Mouse (Mus musculus): ENCODE results near the gene Pitpnc1.

Pitpnc1 gene

GRCm38 (mm10) chr11:107238506-107238905, 232.0 kb downstream of the Pitpnc1 start:
- no peak for DNase-seq (ENCODE audit: low read depth, low spot score)

- peak; percentile 78 for DNase-seq (ENCODE audit: low read depth, low spot score)
Observed at GRCm38 (mm10) chr11:107237532-107237931, 233.0 kb downstream of the Pitpnc1 start.

GRCm38 (mm10) chr11:107233252-107233890, 237.1 kb downstream of the Pitpnc1 start:
- no peak for DNase-seq (ENCODE audit: low read depth, low spot score)

GRCm38 (mm10) chr11:107230128-107230527, 240.4 kb downstream of the Pitpnc1 start:
- DNase-seq (ENCODE audit: low read depth, low spot score), result no peak

GRCm38 (mm10) chr11:107226431-107226830, 244.1 kb downstream of the Pitpnc1 start:
- no peak for DNase-seq (ENCODE audit: low read depth, low spot score)

GRCm38 (mm10) chr11:107226013-107226412, 244.5 kb downstream of the Pitpnc1 start:
- no peak for DNase-seq (ENCODE audit: low read depth, low spot score)

- DNase-seq (ENCODE audit: low read depth, low spot score), result no peak
Observed at GRCm38 (mm10) chr11:107225301-107225700, 245.2 kb downstream of the Pitpnc1 start.

- DNase-seq (ENCODE audit: low read depth, low spot score), result no peak
Observed at GRCm38 (mm10) chr11:107223667-107224214, 246.8 kb downstream of the Pitpnc1 start.

GRCm38 (mm10) chr11:107223169-107223561, 247.3 kb downstream of the Pitpnc1 start:
- no peak for DNase-seq (ENCODE audit: low read depth, low spot score)

GRCm38 (mm10) chr11:107222531-107223168, 247.8 kb downstream of the Pitpnc1 start:
- no peak for DNase-seq (ENCODE audit: low read depth, low spot score)

GRCm38 (mm10) chr11:107215111-107215510, 255.4 kb downstream of the Pitpnc1 start:
- no peak for DNase-seq (ENCODE audit: low read depth, low spot score)

GRCm38 (mm10) chr11:107213745-107214144, 256.8 kb downstream of the Pitpnc1 start:
- no peak for DNase-seq (ENCODE audit: low read depth, low spot score)

GRCm38 (mm10) chr11:107209818-107210217, 260.7 kb downstream of the Pitpnc1 start:
- no peak for DNase-seq (ENCODE audit: low read depth, low spot score)

- DNase-seq (ENCODE audit: low read depth, low spot score), result no peak
Observed at GRCm38 (mm10) chr11:107201773-107202172, 268.7 kb downstream of the Pitpnc1 start.

GRCm38 (mm10) chr11:107199281-107199680, 271.2 kb downstream of the Pitpnc1 start:
- no peak for DNase-seq (ENCODE audit: low read depth, low spot score)

- DNase-seq (ENCODE audit: low read depth, low spot score), result no peak
Observed at GRCm38 (mm10) chr11:107195334-107195733, 275.2 kb downstream of the Pitpnc1 start.

- no peak for DNase-seq (ENCODE audit: low read depth, low spot score)
Observed at GRCm38 (mm10) chr11:107190376-107190775, 280.1 kb downstream of the Pitpnc1 start.

- DNase-seq (ENCODE audit: low read depth, low spot score), result peak; percentile 96
Observed at GRCm38 (mm10) chr11:107188565-107189552, 281.6 kb downstream of the Pitpnc1 start, which contains the start of gene Nol11. Gene Nol11, minus strand, starts transcription at chr11:107189381.

GRCm38 (mm10) chr11:107183777-107184176, 286.7 kb downstream of the Pitpnc1 start:
- DNase-seq (ENCODE audit: low read depth, low spot score), result no peak

- DNase-seq (ENCODE audit: low read depth, low spot score), result no peak
Observed at GRCm38 (mm10) chr11:107161215-107161614, 309.3 kb downstream of the Pitpnc1 start.

- no peak for DNase-seq (ENCODE audit: low read depth, low spot score)
Observed at GRCm38 (mm10) chr11:107159034-107159433, 311.5 kb downstream of the Pitpnc1 start.

Measured in retina, adult 2 months (tissue).